Mouse (Mus musculus): ENCODE measurements around the gene Dlst.

Gene Dlst

GRCm38 (mm10) chr12:85110698-85111592 lies at the start of gene Dlst, which contains the start of gene Prox2:
Dlst (plus strand) TSS chr12:85110833.
Prox2 (minus strand) TSS chr12:85110759.
- peak; percentile 94 to 95 for DNase-seq

- DNase-seq, result no peak
Measured at GRCm38 (mm10) chr12:85071043-85071442, 39.6 kb upstream of the Dlst start.

- no peak for DNase-seq
Measured at GRCm38 (mm10) chr12:85077100-85077499, 33.5 kb upstream of the Dlst start.

- no peak for DNase-seq
Measured at GRCm38 (mm10) chr12:85084257-85084656, 26.4 kb upstream of the Dlst start.

- DNase-seq, result no peak
Measured at GRCm38 (mm10) chr12:85084941-85085340, 25.7 kb upstream of the Dlst start.

- DNase-seq, result no peak
Measured at GRCm38 (mm10) chr12:85087845-85088244, 22.8 kb upstream of the Dlst start.

GRCm38 (mm10) chr12:85091190-85091589 lies 19.4 kb upstream of the Dlst start:
- no peak for DNase-seq

GRCm38 (mm10) chr12:85092214-85092613 lies 18.4 kb upstream of the Dlst start:
- peak; percentile 69 to 86 for DNase-seq

- DNase-seq, result peak in 1 of 2 experiments; percentile 34
Measured at GRCm38 (mm10) chr12:85094010-85094409, 16.6 kb upstream of the Dlst start.

GRCm38 (mm10) chr12:85094706-85095105 lies 15.9 kb upstream of the Dlst start:
- DNase-seq, result peak; percentile 41 to 49

GRCm38 (mm10) chr12:85095146-85095545 lies 15.5 kb upstream of the Dlst start:
- DNase-seq, result no peak

GRCm38 (mm10) chr12:85095859-85096258 lies 14.8 kb upstream of the Dlst start:
- DNase-seq, result no peak

- no peak for DNase-seq
Measured at GRCm38 (mm10) chr12:85101001-85101400, 9.6 kb upstream of the Dlst start.

GRCm38 (mm10) chr12:85101521-85102106 lies 9.0 kb upstream of the Dlst start:
- DNase-seq, result no peak

GRCm38 (mm10) chr12:85103096-85103495 lies 7.5 kb upstream of the Dlst start:
- no peak for DNase-seq

GRCm38 (mm10) chr12:85104789-85105188 lies 5.8 kb upstream of the Dlst start:
- DNase-seq, result no peak

GRCm38 (mm10) chr12:85106292-85106691 lies 4.3 kb upstream of the Dlst start:
- DNase-seq, result no peak

GRCm38 (mm10) chr12:85108643-85109042 lies 2.0 kb upstream of the Dlst start:
- no peak for DNase-seq

- DNase-seq, result no peak
Measured at GRCm38 (mm10) chr12:85109426-85109825, 1.2 kb upstream of the Dlst start.

- peak; percentile 19 to 36 for DNase-seq
Measured at GRCm38 (mm10) chr12:85110011-85110697, 479 bp upstream of the Dlst start.

GRCm38 (mm10) chr12:85112550-85113251 lies 2.1 kb downstream of the Dlst start:
- DNase-seq, result no peak

- DNase-seq, result no peak
Measured at GRCm38 (mm10) chr12:85113337-85113736, 2.7 kb downstream of the Dlst start.

- no peak for DNase-seq
Measured at GRCm38 (mm10) chr12:85113917-85114316, 3.3 kb downstream of the Dlst start.

Data from cerebellum, postnatal 25 days (tissue).